Mouse (Mus musculus) kidney, embryonic 14.5 days (tissue): ENCODE results near the gene Mgam. TPM values are rescaled to one million over a fixed set of nuclear protein-coding genes. Genes with fewer than 3 reads are reported as not detected.
"Not testable (repeated sequence)": the region's sequence is repeated elsewhere in the genome, so short reads cannot be mapped to it uniquely, and the experiment has no call there.

Experiments used
- ATAC-seq: fragments of 200-750 bp; cut with Nextera tagmentation; 2 replicates; pipeline ENCODE4 v1.8.0; 2017; ENCODE audit warnings: moderate number of reproducible peaks, mild to moderate bottlenecking, moderate TSS enrichment, moderate library complexity; ENCODE audit not compliant: low FRiP score, low TSS enrichment
- H3K27ac ChIP-seq: fragments of 300-500 bp; sonication (generic); 2 replicates; pipeline ENCODE4 v1.5.1; 2014; ENCODE audit warnings: low read depth, mild to moderate bottlenecking, low read length, moderate library complexity, mixed read lengths
- H3K27me3 ChIP-seq: fragments of 300-500 bp; sonication (generic); 2 replicates; pipeline ENCODE4 v1.6.1; 2014; ENCODE audit warnings: mild to moderate bottlenecking, low read length; ENCODE audit not compliant: control insufficient read depth, insufficient read depth
- H3K36me3 ChIP-seq: fragments of 300-500 bp; sonication (generic); 2 replicates; pipeline ENCODE4 v1.6.1; 2014; ENCODE audit warnings: low read length, mixed read lengths; ENCODE audit not compliant: control insufficient read depth, insufficient read depth
- H3K4me1 ChIP-seq: fragments of 300-500 bp; sonication (generic); 2 replicates; pipeline ENCODE4 v1.6.1; 2014; ENCODE audit warnings: low read length, mixed read lengths; ENCODE audit not compliant: control insufficient read depth, insufficient read depth
- H3K4me2 ChIP-seq: fragments of 300-500 bp; sonication (generic); replicated peaks from 2 replicates; pipeline ENCODE4 v1.6.1; 2014; ENCODE audit warnings: low read depth, mild to moderate bottlenecking, low read length
- H3K4me3 ChIP-seq: fragments of 300-500 bp; sonication (generic); 2 replicates; pipeline ENCODE4 v1.5.1; 2014; ENCODE audit warnings: mild to moderate bottlenecking, low read length
- H3K9ac ChIP-seq: fragments of 300-500 bp; sonication (generic); 2 replicates; pipeline ENCODE4 v1.6.1; 2014; ENCODE audit warnings: low read depth, mild to moderate bottlenecking, low read length, moderate library complexity
- H3K9me3 ChIP-seq: fragments of 300-500 bp; sonication (generic); 2 replicates; pipeline ENCODE4 v1.6.1; 2016; ENCODE audit warnings: low read length; ENCODE audit not compliant: control insufficient read depth
- WGBS: fragments of 180-500 bp; shearing (Covaris S2); extraction: QIAGEN DNeasy Blood & Tissue Kit; methylation state at CpG from one replicate; pipeline ENCODE4 v1.1.7; 2014; 5-methylcytosine and 5-hydroxymethylcytosine counted together
- polyA plus RNA-seq: library from polyadenylated mRNA; unstranded; fragments of >200 nt; fragmentation: Nextera tagmentation; extraction: Ambion mirVana; gene quantifications from 2 replicates; pipeline ENCODE4 v1.2.1, GENCODE M21; 2014

Gene Mgam
- polyA plus RNA-seq = 0.40 and 1.4 TPM in 2 replicates

- WGBS = 86% methylated on average over 8 of the region's 8 CpGs
- Histone ChIP-seq H3K4me1 (no peaks in the 10 kb centered on the region), H3K27ac (no peak within 1 kb of the TSS), H3K9me3 (no peaks in the 10 kb centered on the region), H3K9ac (no peak within 1 kb of the TSS), H3K4me2 (no peak within 1 kb of the TSS), H3K4me3 (no peak within 1 kb of the TSS), H3K36me3 (no peaks in the 10 kb centered on the region), H3K27me3 (no peaks in the 10 kb centered on the region)
- no peak for ATAC-seq
Measured at GRCm38 (mm10) chr6:40628406-40629000, at the start of gene Mgam. Gene Mgam, plus strand, starts transcription at chr6:40628831.

DNA sequence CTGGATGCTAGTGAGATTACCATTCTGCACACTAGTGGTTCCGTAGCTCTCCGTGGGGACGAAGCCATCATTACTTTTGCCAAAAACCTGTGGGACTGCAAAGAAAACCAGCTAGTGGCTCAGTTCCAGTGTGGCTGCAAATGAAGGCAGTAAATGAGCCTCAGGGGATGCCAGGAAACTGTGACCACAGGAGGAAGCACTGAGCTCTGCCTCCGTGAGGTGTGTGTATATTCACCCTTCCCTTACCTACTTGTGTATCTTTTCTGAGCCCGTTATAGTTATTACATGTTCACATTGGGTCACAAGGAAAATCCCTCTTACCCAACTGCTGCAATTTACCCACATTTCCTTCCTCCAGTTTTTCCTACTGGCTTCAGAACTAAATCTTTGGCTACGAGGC lies 44.3 kb upstream of the Mgam start:
- Histone ChIP-seq H3K4me1 (no peaks in the 10 kb centered on the region), H3K36me3 (no peaks in the 10 kb centered on the region), H3K27me3 (no peaks in the 10 kb centered on the region), H3K4me3 (no peak overlapping the region), H3K27ac (no peak overlapping the region), H3K9ac (no peak overlapping the region), H3K9me3 (no peaks in the 10 kb centered on the region), H3K4me2 (no peak overlapping the region)
- no peak for ATAC-seq
- 82% methylated on average over 6 of the region's 6 CpGs for WGBS

GRCm38 (mm10) chr6:40585645-40586044 lies 43.0 kb upstream of the Mgam start, which contains the start of gene Clec5a:
Gene Clec5a, minus strand, starts transcription at chr6:40585821.
- Histone ChIP-seq H3K9ac (no peak within 1 kb of the TSS), H3K4me3 (no peak within 1 kb of the TSS), H3K36me3 (no peaks in the 10 kb centered on the region), H3K27ac (no peak within 1 kb of the TSS), H3K4me1 (no peaks in the 10 kb centered on the region), H3K9me3 (no peaks in the 10 kb centered on the region), H3K27me3 (no peaks in the 10 kb centered on the region), H3K4me2 (no peak within 1 kb of the TSS)
- WGBS = 87% methylated on average over 5 of the region's 5 CpGs
- ATAC-seq = no peak

- no peak overlapping the region for H3K4me2 ChIP-seq
- H3K4me1 ChIP-seq = no peaks in the 10 kb centered on the region
- H3K4me3 ChIP-seq = no peak overlapping the region
- no peak for ATAC-seq
- no peak overlapping the region for H3K9ac ChIP-seq
- H3K36me3 ChIP-seq = no peaks in the 10 kb centered on the region
- H3K27me3 ChIP-seq = no peaks in the 10 kb centered on the region
- no peak overlapping the region for H3K27ac ChIP-seq
- 94% methylated on average over 2 of the region's 2 CpGs for WGBS
- no peaks in the 10 kb centered on the region for H3K9me3 ChIP-seq
Measured at GRCm38 (mm10) chr6:40588346-40588745, 40.3 kb upstream of the Mgam start.

GRCm38 (mm10) chr6:40594804-40595550 lies 33.7 kb upstream of the Mgam start:
- no peak for ATAC-seq
- Histone ChIP-seq H3K36me3 (no peaks in the 10 kb centered on the region), H3K27me3 (no peaks in the 10 kb centered on the region), H3K4me3 (no peak overlapping the region), H3K4me2 (no peak overlapping the region), H3K9ac (no peak overlapping the region), H3K27ac (no peak overlapping the region), H3K9me3 (no peaks in the 10 kb centered on the region), H3K4me1 (no peaks in the 10 kb centered on the region)
- 72% methylated on average over 3 of the region's 3 CpGs for WGBS

DNA sequence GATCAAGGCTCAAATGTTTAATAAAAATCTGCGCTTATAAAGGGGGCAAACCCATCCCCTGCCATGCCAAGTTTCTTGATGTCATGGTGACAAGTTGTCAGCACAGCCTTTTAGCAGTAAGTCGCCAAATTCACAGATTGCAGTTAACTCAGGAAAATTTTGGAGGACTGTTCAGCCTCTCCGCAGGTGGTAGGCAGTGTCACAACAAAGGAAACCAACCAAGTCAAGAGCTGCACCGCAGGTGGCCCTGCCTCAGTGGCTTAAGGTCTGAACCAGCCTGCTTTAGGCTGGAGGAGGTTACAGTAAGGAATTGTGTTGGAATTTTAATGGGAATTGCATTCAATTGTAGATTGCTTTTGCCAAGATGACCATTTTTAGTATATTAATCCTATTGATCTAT lies 30.1 kb upstream of the Mgam start:
- not testable (repeated sequence) for H3K9me3 ChIP-seq, ATAC-seq, H3K9ac ChIP-seq, H3K36me3 ChIP-seq, H3K4me1 ChIP-seq, H3K27me3 ChIP-seq, H3K4me3 ChIP-seq, H3K4me2 ChIP-seq, H3K27ac ChIP-seq
- 39% methylated on average over 4 of the region's 4 CpGs for WGBS

DNA sequence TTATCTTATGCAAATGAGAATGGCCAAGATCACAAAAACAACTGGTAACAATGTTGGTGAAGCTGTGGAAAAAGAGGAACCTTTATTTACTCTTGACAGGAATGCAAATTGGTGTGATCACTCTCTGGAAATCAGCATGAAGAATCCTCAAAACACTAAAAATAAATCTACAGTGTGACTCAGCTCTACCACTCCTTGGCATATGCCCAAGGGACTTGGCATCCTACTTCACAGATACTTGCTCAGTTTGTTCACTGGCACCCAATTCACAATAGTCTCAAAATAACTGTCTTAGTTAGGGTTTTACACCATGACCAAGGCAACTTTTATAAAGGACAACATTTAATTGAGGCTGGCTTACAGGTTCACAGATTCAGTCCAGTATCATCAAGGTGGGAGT lies 21.2 kb upstream of the Mgam start:
- Histone ChIP-seq H3K4me3 (no peak overlapping the region), H3K36me3 (no peaks in the 10 kb centered on the region), H3K4me2 (no peak overlapping the region), H3K9me3 (no peaks in the 10 kb centered on the region), H3K4me1 (no peaks in the 10 kb centered on the region), H3K9ac (no peak overlapping the region), H3K27ac (no peak overlapping the region), H3K27me3 (no peaks in the 10 kb centered on the region)
- no peak for ATAC-seq

- H3K4me1 ChIP-seq = no peaks in the 10 kb centered on the region
- no peak overlapping the region for H3K4me2 ChIP-seq
- H3K9me3 ChIP-seq = no peaks in the 10 kb centered on the region
- no peak overlapping the region for H3K4me3 ChIP-seq
- no peak overlapping the region for H3K27ac ChIP-seq
- ATAC-seq = no peak
- WGBS = 81% methylated on average over 8 of the region's 8 CpGs
- no peaks in the 10 kb centered on the region for H3K27me3 ChIP-seq
- no peak overlapping the region for H3K9ac ChIP-seq
- no peaks in the 10 kb centered on the region for H3K36me3 ChIP-seq
Measured at GRCm38 (mm10) chr6:40610244-40610643, 18.4 kb upstream of the Mgam start.

GRCm38 (mm10) chr6:40613260-40613852 lies 15.3 kb upstream of the Mgam start, which contains the start of gene Tas2r138:
Gene Tas2r138, minus strand, starts transcription at chr6:40613310.
- Histone ChIP-seq H3K27ac (no peak within 1 kb of the TSS), H3K9ac (no peak within 1 kb of the TSS), H3K4me1 (no peaks in the 10 kb centered on the region), H3K4me2 (no peak within 1 kb of the TSS), H3K36me3 (no peaks in the 10 kb centered on the region), H3K9me3 (no peaks in the 10 kb centered on the region), H3K4me3 (no peak within 1 kb of the TSS), H3K27me3 (no peaks in the 10 kb centered on the region)
- ATAC-seq = no peak
- WGBS = 93% methylated on average over 4 of the region's 4 CpGs
